Mouse (Mus musculus): ENCODE measurements at regions not wholly inside any gene's neighbourhood (a gene's known extent, or its start where the extent isn't known, plus 50 kb on each side); places are given as distances from the start of the nearest gene placed in this dataset.

DNA sequence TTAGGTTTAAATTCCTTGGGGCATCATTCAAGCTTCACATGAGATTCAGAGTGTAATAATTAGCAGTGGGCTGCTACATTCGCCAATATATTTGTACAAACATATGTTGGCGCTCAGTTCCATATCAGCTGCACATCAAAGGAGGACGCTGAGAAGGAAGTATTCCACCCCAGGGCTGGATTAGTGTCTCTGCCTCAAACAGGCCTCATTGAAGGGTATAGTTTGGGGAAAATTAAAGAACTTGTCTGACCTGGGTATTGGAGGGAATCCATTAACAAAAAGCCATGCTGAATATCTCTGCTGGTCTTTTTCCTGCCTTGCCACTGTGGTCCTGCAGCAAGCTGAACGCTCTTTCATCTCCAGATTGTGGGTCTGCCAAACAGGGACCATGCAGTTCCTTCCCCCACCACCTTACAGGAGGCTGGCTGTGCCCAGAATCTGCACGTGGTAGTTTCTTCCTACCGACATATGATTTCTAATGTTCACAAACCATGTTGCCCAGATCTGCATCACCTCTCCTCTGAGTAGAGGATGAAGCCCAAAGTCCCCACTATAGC lies 67.7 kb upstream of the Pitx2 start:
- H3K27ac ChIP-seq (ENCODE audit: low read depth, low read length) = no peak overlapping the region
- H3K9ac ChIP-seq (ENCODE audit: low read depth, low read length) = no peak overlapping the region
- no peaks in the 10 kb centered on the region for H3K36me3 ChIP-seq (ENCODE audit: control insufficient read depth, insufficient read depth, low read length)
- 63% methylated on average over 6 of the region's 6 CpGs for WGBS
- H3K4me1 ChIP-seq (ENCODE audit: control insufficient read depth, insufficient read depth, low read length) = no peaks in the 10 kb centered on the region
- no peaks in the 10 kb centered on the region for H3K27me3 ChIP-seq (ENCODE audit: control insufficient read depth, insufficient read depth, low read length)
- no peak overlapping the region for H3K4me2 ChIP-seq (replicated peaks; ENCODE audit: low read depth, low read length)
- ATAC-seq (ENCODE audit: low FRiP score, low TSS enrichment) = no peak
- no peak overlapping the region for H3K4me3 ChIP-seq (ENCODE audit: low read length)
- no peaks in the 10 kb centered on the region for H3K9me3 ChIP-seq (ENCODE audit: control insufficient read depth, low read length)
